Mouse (Mus musculus): Measurements from ENCODE around the gene Ctsl.

GRCm38 (mm10) chr13:64415659-64416058 lies 45.0 kb upstream of the Ctsl start:
- TF ChIP-seq GATA1 (IDR thresholded peaks at IDR 0.05; ENCODE audit: low read length), result no peak
- no peak for TF ChIP-seq TAL1 (IDR thresholded peaks at IDR 0.05; ENCODE audit: low read length)
